Mouse (Mus musculus) heart, adult 18-20 months (tissue): ENCODE measurements at regions not wholly inside any gene's neighbourhood (a gene's known extent, or its start where the extent isn't known, plus 50 kb on each side); places are given as distances from the start of the nearest gene placed in this dataset.
"Not testable (repeated sequence)": the region's sequence is repeated elsewhere in the genome, so short reads cannot be mapped to it uniquely, and the experiment has no call there.

Experiments used
- DNase-seq, 2 experiments: peaks; one replicate each; pipeline ENCODE4 v3.0.0; 2021 to 2022; ENCODE audit warnings: mixed read lengths in 1 of 2

DNA sequence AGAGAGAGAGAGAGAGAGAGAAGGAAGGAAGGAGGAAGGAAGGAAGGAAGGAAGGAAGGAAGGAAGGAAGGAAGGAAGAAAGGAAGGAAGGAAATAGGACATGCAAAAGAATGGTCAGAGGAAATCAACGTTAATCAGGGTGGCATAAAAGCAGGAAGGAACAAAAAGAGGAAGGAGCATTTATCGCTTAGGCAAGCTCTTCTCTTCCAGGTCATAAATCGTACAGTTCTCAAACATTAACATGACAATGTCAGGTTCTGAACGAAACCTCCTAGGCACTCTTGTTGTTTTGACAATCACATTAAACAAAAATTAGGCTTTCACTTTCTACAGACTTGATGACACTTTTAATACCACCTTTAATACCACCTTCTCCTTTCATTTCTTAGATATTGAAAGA, 594.0 kb downstream of the Efna5 start:
- no peak for DNase-seq

- no peak for DNase-seq
These were observed 594.7 kb downstream of the Efna5 start for GRCm38 (mm10) chr17:62286086-62287080.

DNA sequence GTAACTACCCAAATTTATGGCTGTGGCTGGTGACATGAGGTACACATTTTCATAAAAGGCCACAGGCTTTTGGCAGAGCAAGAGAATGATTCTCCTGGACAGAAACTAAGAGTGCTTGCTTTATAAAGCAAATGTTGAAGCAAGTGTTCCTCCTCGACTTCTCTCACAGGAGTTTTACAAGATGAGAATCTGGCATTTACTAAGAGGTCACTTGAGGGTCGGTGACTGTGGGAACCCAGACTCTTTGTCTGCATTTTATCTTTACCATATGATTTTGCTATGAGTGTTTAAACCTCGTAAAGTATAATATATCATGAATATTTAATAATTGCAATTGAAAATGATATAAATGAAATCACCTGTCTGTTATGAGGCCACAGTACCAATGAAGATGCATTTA, 600.9 kb downstream of the Efna5 start:
- DNase-seq = no peak

- no peak for DNase-seq
These were observed 609.7 kb downstream of the Efna5 start for GRCm38 (mm10) chr17:62271399-62271798.

DNA sequence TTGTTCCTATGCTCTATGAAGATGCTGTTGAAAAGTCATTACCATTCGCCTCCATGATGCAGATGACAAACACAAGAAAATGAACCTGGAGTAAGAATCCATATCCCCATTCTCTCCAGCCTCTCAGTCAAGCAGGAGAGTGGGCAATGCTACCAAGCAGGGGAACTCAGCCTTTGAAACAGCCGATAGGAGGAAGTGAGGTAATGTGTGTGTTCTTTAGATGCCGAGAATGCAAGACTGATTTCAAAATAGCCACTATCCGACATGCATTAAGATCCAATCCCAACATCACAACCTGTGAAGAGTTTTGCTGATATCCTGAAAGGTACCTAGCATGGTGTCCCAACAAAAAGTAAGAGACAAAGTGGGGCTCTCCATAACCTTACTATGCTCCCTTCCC, 611.8 kb downstream of the Efna5 start:
- DNase-seq = no peak

DNA sequence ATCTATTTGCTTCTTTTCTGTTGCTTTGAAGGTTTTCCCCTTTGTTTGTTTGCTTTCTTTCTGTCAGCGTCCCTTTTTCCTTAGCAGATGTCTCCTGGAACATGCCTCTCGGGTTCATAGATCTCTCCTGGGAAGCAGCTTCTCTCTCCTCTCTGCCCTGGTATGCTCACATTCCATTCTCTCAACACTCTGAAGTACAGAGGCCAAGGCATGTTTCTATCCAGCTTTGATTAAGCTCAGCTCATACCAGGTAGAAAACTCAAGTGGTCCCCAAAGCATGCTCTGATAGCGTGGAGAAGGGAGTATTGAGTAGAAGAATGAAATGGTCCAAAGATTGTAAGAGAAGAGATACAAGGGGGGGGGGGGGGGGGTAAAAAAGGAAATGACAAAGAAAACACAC, 627.7 kb downstream of the Efna5 start:
- no peak for DNase-seq

DNA sequence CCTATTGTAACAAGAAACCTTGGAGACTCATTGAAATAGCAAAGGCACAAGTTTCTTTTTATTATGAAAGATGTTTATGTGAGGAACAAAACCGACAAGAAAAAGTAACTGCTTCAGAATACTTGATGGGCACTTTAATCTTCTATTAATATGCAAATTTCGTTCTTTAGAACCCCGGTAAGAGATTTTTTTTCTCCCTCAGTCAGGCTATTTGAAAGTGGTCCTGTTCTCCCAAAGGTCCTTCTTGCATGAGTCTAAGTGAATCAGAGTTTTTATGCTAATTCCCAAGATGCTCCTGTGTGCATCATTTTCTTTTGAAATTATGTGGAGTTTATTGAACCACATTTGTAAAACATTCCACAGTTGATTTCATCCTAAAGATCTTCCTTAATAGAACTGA, 633.1 kb downstream of the Efna5 start:
- no peak for DNase-seq

GRCm38 (mm10) chr17:62246650-62247049, 634.5 kb downstream of the Efna5 start:
- no peak for DNase-seq

DNA sequence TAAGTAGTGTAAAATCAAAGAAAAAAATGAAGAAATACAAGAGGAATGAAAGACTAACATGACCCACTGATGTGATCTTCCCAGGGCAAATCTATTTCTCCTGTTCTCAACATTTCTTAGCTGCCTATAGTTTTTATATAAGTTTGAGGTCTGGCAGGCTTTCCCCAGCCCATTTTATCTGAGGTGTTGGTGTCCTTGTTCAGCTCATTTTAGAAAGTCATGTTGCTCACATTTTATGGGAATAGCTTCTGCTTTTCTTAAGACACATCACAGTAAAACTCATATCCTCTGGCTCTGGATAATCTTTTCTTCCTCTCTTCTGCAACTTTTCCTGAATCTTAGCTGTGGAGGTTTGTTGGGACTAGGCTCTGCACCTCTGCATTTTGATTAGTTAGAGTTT, 650.2 kb downstream of the Efna5 start:
- no peak for DNase-seq

- DNase-seq = no peak
These were observed 670.6 kb downstream of the Efna5 start for GRCm38 (mm10) chr17:62210441-62211025.

DNA sequence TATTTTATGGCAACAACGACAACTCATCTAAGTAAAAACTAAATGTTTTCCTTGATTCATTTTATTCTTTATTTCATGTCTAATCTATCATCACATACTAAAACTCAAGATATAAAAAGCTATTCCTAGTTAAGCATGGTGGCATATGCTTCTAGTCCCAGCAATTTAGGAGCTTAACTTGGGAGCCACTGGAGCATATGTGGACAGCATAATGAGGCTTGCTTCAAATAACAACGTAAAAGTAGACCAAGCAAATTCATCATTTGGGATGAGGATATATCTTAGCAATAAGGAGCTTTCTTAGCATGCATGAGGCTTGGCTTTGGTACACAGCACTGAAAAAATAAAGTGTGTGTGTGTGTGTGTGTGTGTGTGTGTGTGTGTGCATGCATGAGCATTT, 678.5 kb downstream of the Efna5 start:
- DNase-seq = no peak

DNA sequence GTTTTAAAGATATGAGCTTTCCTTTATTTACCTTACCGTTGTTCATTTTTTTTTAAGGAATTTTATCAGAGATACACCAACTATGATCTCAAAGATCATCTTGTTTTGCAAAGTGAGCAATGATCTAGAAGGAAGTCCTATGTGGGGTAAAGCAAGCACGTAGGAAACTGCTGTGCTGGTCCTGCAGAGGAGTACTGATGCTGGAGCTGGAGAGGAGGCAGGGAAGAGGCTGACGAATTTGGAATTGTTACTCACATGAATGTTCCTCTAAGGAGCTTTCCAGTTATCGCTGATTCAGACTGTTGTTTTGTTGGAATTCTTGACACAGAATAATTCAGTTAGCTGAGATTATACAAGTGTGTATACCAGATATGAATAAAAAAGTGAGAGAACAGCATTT, 680.6 kb downstream of the Efna5 start:
- no peak for DNase-seq

DNA sequence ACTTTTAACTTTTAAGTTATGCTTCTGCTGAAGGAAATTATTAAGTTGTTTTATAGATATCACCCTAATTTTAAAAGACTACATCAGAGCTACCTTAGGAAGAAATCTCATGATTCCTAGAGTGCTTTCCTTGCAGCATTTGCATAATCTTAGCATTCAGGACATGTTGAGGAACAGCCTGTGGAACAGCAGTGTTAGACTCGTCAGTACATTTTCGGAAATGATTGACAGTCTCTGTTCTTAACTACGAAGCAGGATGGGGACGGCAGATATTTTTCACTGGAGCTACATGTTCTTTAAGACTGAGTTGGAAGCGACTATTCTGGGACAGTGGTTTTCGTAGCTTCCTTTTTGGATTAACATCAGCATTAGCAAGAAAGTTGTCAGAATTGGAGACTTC, 681.6 kb downstream of the Efna5 start:
- DNase-seq = no peak

DNA sequence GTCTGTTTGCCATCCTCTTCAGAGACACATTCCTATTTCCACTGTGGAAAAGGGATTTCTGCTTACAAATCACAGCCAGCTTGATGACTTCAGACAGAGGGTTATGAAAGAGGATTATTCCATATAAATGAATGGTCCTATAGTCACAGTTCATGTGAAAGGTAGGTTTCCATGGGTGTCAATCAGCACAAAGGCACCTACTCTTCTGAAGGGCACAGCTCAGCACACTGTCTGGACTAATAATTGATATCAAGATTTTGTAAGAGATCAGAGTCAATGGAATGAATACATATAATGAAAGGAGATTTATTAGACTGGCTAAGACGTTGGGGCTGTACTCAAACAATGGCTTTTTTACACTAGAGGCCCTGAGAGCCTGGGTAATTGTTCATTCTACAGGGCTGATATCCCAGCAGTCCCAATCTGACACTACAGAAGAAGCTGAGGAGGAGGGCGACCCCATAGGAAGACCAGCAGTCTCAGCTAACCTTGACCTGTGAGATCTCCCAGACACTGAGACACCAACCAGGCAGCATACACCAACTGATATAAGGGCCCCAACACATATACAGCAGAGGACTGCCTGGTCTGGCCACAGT, 702.4 kb downstream of the Efna5 start:
- DNase-seq = no peak

GRCm38 (mm10) chr17:62176336-62176735, 704.8 kb downstream of the Efna5 start:
- DNase-seq = no peak

DNA sequence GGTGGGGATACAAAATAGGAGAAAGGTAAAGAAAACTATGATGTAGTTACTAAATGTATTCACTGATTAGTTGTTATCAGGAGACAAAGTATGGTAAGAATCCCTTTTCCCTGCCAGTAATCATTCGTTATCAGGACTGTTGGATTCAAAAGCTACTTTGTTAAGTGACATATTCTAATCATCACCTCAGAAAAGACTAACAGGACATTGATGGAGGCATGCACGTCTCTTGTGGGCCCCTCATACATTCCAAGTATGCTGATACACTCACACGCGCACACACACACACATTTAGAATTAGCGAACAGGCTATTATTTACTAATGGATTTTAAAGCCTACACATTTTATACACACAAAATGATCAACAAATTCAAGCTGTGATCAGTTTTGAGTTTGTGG, 708.8 kb downstream of the Efna5 start:
- peak in 1 of 2 experiments; percentile 8 for DNase-seq

DNA sequence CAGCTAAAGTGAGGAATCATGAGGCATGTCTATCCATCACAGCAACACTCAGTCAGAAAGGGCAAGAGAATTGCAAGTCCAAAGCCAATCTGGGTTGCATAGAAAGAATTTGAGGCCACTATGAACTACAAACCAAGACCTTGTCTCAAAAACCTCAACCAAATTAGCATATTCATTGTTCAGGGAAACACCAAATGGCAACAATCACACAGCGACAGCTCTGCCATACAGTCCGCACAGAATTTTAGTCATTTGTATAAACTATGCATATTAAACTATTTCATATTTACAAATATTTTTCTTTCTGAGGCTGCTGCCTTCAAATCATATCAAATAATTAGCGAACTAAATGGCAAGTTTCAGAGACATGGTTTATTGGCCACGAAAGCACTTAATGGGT, 709.6 kb downstream of the Efna5 start:
- DNase-seq = no peak

DNA sequence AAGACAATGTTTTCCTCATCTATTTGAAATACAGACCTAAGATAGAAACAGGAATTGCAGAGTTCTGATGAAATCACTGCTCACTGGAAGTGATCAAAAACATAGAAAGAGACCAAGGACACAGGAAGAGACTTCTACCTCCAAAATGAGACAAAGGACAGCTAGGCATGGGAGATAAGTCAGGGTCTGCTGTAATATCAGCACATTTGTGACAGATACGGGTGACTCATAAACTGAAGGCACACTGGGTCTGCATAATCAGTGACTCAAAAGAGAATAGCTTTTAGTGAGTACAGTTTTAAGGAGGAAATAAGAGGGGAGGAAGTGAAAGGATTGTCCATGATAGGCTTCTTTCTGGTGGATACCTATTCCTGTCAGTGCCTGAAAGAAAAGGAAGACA, 719.7 kb downstream of the Efna5 start:
- no peak for DNase-seq

- DNase-seq = peak; percentile 24 to 54
These were observed 720.8 kb downstream of the Efna5 start for GRCm38 (mm10) chr17:62160301-62160700.

- no peak for DNase-seq
These were observed 746.1 kb downstream of the Efna5 start for GRCm38 (mm10) chr17:62135050-62135449.

DNA sequence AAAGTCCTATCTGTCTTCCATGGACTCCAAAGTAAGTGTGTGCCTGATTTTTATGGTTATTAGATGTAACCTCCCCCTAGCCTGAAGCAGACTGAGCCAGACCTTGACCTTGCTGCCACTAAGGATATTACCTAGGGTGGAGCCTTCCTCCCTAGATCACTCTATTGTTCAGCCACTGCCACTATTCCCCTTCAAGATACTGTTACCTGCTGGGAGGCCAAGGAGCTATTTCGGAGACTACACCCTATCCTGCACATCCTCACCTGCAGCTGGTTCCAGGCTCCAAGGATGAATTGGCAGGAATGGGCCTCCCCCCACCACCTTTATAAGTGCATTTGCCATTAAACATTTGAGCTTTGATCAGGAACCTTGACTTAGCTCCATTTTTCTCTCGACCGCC, 769.4 kb downstream of the Efna5 start:
- not testable (repeated sequence) for DNase-seq

GRCm38 (mm10) chr17:62109052-62109451, 772.1 kb downstream of the Efna5 start:
- DNase-seq = no peak

- no peak for DNase-seq
These were observed 797.8 kb downstream of the Efna5 start for GRCm38 (mm10) chr17:62083281-62083680.
